Mouse (Mus musculus): ENCODE measurements around the gene Cep162. TPM values are rescaled to one million over a fixed set of nuclear protein-coding genes. Genes with fewer than 3 reads are reported as not detected.

The Cep162 gene
- polyA plus RNA-seq (2012; rRNA removed), result 0.73 and 1.1 TPM in 2 replicates

DNA sequence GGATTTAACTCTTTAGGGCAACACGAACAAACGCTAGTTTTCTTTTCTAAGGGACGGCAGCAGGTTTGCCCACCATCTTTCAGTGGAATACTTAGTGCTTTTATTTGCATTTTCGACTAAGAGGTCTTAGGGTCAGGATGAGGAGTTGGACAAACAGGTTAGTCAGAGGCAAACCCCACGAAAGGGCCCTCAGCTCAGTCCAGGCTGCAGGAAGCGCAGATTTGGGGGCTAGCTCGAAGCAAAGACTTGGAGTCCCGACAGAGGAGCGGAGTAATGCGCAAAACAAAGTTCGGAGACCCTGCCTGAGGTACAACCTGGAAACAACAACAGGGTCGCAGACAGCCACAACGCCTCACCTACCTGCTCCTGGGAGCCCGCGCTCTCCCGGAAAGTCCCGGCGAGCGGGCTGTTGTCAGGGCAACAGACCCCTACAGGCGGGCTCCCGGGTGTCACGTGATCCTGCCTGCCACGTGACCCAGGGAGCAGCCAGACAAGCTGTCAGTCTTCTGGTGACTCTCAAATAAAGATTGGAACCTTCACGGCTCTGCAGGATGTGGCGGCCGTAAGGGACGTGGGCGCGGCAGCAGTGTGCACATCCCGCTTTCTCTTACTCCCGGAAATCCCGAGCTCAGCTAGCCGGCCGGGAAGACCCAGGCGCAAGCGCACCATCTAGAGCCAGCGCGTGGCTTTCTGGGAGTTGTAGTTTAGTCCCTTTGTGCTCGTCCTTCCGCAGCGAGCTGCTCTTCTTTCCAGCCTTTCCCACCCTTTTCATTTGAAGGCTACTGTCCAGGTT, at the start of gene Cep162:
Cep162 (minus strand) TSS at position 634 of the 793 bp plus-strand sequence.

DNA sequence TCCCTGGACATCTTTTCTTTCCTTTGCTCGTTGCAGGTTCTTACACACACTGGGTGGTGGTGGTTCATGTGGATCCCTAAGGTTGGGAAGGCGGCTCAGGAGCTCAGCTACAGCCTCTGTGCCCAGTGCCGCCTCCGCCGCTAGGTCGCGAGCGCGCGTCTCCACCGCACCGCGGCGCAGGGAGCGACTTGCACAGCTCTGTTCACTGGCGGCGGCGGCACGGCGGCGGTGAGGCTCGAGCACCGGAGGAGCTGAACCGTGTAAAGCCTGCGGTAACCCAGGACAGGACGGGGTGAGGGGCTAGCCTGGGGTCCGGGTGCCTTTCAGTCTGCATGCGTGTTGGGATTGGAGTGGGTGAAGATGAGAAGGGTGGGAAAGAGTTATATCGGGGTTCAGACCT, 111.2 kb downstream of the Cep162 start, which contains the start of gene Mrap2:
Mrap2 (plus strand) TSS at position 201 of the 400 bp plus-strand sequence.

Other genes with a start within 250 kb of the Cep162 start
- gene Ripply2, start 240.0 kb downstream of the Cep162 start, polyA plus RNA-seq (2012; rRNA removed), result not detected in 2 replicates
- gene Cyb5r4, start 233.5 kb downstream of the Cep162 start, polyA plus RNA-seq (2012; rRNA removed), result 7.7 and 10.2 TPM in 2 replicates
- gene Mrap2, start 111.2 kb downstream of the Cep162 start, polyA plus RNA-seq (2012; rRNA removed), result 0.09 TPM in 1 of 2 replicates, not detected in the other

All from colon, adult 2 months (tissue).